Mouse (Mus musculus): ENCODE measurements at regions not wholly inside any gene's neighbourhood (a gene's known extent, or its start where the extent isn't known, plus 50 kb on each side); places are given as distances from the start of the nearest gene placed in this dataset.
A peak's percentile ranks its signal among the peaks of the same experiment; 100 is the strongest.

DNA sequence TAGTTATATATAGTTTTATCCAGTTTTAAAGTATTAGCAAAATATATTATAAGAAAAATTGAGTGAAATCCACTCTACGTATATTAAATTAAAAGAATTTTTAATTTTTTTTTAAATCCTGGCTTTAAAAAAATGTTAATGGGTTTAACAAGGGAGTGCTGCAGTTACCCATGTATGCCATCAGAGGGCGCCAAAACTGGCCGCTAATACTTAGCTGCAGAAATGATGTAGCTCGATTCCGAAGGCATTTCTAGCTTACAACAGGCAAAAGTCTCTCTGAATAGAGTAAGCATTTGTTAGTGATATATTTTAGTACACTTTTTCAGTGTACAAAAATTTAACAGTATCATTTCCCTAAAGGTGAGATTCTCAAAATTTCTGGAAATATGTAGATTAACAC lies 73.1 kb downstream of the Olfr444 start:
- H3K9me3 ChIP-seq (replicated peaks), result no peaks in the 10 kb centered on the region
- H3K4me3 ChIP-seq (ENCODE audit: low read depth, low read length), result no peak overlapping the region
- TF ChIP-seq GATA2 (IDR thresholded peaks at IDR 0.05; ENCODE audit: borderline replicate concordance, low read depth, low read length) (no peak), CTCF (IDR thresholded peaks at IDR 0.05; ENCODE audit: low read depth, low read length) (peak; percentile 39; the same call in 1 of the 2 replicates)
- H3K4me1 ChIP-seq (ENCODE audit: insufficient read depth, low read depth, low read length), result no peaks in the 10 kb centered on the region
- ATAC-seq (ENCODE audit: extremely low read depth, insufficient number of reproducible peaks, low FRiP score, poor library complexity, severe bottlenecking) (no peak), DNase-seq (ENCODE audit: low spot score) (no peak)
- no peaks in the 10 kb centered on the region for H3K27me3 ChIP-seq (ENCODE audit: insufficient read depth, low read length)
- no peaks in the 10 kb centered on the region for H3K36me3 ChIP-seq (replicated peaks)

Measured in G1E (cell line).